Mouse (Mus musculus): ENCODE measurements at regions not wholly inside any gene's neighbourhood (a gene's known extent, or its start where the extent isn't known, plus 50 kb on each side); places are given as distances from the start of the nearest gene placed in this dataset.

DNA sequence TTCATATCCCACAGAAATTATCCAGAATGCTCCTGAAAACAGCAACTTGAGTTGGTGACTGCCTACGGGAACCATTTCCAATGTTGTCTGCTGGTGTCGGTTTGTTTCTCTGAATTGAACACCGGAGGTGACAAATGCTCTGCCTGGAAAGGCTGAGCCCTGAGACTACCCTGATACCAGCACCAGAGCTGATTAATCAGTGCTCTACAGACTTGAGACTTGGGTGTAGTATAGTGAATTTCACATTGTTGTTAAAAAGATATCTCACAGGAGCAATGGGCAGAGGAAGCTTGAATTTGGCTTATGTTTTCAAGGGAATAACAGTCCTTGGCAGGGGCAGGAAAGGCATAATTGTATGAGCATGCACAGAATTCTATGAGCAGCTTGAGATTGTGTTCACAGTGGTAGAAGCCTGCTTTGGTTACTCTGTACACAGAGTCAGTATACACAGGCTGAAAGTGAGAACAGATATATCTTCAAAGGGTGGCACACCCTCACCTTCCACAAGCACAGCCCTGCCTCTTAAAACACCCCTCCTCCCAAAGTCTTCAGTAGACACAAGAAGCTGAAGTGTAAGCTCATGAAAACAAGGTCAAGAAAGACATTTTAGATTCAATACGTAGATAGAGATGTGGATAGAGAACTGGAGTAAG lies 447.1 kb downstream of the Meis1 start:
- DNase-seq, result no peak

DNA sequence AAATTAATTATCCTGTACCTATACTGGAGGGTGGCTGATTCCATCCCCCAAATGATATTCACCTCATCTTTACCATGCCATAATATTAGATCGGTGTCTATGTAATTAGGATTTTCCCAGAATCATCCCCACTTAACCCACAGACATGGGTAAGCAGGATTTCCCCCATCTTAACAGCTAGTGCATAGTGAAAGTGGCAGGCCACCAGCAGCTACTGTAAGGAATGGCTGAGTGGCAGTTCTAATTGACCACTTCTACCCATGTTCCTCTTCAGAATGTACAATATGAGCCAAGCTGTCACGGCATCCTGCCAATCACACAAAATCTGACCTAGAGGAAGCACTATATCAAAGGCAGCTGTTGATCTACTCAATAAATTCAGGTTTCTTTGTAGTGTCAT lies 455.8 kb downstream of the Meis1 start:
- DNase-seq, result no peak

DNA sequence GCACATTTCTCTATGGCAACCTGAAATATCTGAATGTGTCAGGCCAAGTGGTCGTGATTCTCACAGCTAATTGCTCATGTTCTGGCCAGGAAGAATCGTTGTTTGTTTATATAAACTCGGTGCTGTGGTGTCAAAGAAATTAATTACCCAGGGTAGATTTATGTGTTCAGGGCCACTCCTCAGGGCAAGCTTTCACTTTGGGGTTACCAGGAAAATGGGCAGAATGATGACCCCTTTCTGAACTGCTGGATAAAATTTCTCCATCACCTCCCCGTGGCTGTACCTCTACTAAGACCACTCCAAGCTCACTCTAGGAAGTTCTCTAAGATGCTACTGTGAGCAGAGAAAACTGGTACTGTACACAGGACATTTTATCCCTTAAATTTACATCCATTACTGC lies 460.1 kb downstream of the Meis1 start:
- no peak for DNase-seq

- DNase-seq, result no peak
Observed at GRCm38 (mm10) chr11:18535592-18535857, 483.3 kb downstream of the Meis1 start.

DNA sequence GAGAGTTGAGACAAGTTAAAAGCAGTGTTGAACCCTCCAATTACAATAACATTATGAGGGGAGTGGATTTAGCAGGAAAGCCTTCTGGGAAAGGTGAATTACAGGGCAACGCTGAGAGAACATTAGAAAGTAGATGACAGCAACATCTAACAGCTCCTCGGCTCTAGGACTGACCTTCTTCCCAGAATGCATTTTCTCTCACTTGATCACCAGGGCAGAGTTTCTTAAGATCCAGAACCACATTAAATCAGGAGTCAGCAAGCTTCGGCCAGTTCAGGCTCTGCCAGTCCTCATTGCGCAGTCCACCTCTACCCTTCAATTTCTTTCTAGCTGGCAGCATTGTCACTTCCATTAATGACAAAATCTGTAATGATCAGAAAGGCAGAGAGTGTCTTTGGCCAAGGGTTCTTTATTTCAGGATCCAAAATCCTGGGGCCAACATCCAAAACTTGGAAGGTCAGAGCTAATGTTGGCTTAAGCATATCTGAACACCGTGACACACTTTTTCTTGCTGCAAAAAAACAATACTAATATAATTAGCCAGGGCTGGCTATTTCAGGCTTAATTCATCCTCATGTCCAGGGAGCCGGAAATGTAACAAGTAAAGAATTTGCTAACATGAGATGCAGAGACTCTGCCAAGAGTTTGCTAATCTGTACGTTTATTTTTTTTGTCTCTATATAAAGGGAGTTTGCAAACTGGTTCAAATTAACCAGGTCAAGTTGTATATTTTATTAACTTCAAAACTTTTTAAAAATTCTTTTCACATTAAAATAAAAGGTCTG lies 483.8 kb downstream of the Meis1 start:
- DNase-seq, result no peak

GRCm38 (mm10) chr11:18531264-18532110 lies 487.3 kb downstream of the Meis1 start:
- DNase-seq, result no peak

DNA sequence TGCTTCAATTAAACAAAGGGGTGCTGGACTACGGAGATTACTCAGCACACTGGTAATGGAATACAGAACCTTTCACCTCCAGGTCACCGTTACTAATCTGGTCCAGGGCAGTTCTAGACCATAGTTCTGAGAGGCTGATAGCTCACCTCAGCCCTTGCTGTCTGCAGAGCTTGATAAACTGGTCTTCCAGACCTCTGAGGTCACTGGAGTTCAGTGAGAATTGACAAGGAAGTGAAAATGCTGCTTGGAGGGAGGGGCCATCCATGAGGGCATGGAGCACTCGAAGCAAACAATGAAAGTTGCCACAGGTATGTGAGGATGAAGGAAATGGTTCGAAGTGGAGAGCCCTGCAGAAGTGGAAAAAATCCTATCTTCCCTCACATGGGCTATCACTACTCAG lies 490.2 kb downstream of the Meis1 start:
- DNase-seq, result no peak

GRCm38 (mm10) chr11:18495108-18495757 lies 523.6 kb downstream of the Meis1 start:
- no peak for DNase-seq

DNA sequence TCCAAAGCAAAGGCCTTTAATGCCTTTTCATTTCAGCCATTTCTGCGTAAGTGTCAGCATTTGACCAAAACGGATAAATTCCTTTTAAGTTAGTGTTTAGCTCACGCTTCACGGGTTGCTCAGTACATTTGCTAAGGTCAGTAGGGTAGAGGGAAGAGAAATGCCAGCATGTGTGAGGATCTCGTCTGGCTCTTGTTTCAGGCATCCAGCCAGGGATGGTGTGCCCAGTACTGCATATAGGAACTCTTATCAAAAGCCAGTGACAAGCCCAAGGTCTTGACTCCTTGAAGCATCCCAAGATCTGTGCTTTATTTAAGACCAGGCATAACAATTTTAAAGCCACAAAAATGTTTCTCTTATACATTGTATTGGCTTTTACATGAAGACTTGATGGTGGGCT lies 524.8 kb downstream of the Meis1 start:
- no peak for DNase-seq

GRCm38 (mm10) chr11:18493086-18493485 lies 525.7 kb downstream of the Meis1 start:
- no peak for DNase-seq

DNA sequence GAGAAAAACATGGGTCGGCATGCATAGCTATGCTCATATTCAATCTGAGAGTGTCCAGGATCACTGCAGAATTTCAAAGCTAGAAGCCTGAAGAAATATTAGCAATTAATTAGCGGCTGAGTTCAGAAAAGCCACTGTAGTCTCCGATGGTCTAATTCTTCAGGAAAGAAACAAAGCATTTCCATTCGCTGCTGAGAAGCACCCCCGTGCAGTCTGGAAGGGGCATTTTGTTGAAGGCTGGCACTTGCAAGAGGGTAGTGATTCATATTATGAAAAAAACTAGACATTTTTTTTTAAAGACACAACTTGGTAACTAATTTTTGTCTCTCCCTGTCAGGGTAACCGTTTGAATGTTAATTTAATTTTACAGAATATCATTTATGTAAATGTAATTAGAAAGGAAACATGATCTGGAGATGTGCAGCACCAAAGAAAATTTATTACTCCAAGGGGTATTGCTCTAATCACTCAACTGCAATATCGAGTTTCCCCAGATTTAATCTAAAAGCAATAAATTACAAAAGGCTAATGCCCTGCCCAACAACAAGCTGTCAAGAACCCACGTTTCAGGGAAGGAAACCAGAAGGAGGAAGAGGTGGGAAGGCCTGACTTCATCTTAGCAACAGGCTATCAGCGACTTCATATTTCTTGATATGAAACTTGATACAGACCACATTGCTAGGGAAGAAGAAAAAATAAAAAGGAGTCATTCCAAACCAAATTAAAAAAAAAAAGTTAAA lies 529.1 kb downstream of the Meis1 start:
- DNase-seq, result no peak

- no peak for DNase-seq
Observed at GRCm38 (mm10) chr11:18478841-18479240, 525.2 kb upstream of the Etaa1 start.

GRCm38 (mm10) chr11:18451271-18451670 lies 497.6 kb upstream of the Etaa1 start:
- no peak for DNase-seq

- DNase-seq, result no peak
Observed at GRCm38 (mm10) chr11:18448879-18449278, 495.2 kb upstream of the Etaa1 start.

DNA sequence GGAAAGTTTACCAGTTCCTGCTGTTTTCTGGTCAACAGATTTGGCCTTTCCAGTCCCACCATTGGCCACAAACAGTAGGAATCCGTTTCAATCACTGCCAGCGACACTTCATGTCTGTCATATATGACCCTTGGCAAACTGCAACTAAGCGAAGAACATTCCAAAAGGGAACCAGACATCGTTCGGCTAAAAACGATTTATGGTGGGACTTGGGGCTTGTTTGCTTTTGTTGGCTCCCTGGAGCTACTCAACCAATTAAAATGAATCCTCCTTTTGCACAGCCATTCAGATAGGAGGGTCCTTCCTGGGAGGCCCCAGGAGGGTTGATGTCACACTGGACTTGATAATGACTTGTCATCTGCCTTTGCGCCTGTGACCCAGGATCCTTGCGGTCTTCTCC lies 490.9 kb upstream of the Etaa1 start:
- no peak for DNase-seq

DNA sequence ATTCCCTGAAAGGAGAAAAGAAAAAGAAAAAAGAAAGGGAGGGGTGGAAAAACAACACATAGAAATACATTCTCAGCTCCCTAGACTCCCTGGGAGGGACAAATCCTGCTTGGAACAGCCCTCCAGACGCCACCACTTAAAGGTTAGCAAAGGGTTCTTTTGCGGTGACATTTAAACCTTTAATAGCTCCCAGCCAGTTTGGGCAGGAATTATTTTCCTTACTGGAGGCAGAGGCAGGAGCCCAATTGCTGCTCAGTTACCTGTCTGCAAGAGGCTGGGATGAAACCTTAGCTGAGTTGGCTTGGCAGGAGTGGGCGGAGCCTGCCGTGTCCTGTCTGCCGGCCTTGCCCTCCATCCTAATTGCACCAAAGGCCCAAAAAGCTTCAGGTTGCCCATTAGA lies 490.4 kb upstream of the Etaa1 start:
- DNase-seq, result no peak

DNA sequence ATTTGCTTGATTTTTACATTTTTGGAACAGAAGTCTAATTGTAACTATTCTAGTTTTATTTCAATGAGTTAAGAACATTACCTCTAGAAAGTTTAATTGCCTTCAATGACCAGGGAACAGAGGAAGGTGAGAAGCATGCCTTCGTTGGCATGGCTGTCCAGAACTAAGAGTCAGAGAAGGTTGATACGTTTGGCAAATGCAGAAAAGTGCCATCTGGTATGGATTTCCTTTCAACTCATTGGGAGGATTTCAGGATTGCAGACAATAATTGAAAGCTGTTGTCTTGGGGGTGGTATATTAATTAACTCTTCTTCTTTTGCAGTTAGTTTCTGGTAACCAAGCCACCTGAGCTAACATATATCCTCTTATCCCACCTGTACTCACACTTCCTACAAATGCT lies 489.5 kb upstream of the Etaa1 start:
- DNase-seq, result no peak

- DNase-seq, result no peak
Observed at GRCm38 (mm10) chr11:18437834-18438611, 484.3 kb upstream of the Etaa1 start.

DNA sequence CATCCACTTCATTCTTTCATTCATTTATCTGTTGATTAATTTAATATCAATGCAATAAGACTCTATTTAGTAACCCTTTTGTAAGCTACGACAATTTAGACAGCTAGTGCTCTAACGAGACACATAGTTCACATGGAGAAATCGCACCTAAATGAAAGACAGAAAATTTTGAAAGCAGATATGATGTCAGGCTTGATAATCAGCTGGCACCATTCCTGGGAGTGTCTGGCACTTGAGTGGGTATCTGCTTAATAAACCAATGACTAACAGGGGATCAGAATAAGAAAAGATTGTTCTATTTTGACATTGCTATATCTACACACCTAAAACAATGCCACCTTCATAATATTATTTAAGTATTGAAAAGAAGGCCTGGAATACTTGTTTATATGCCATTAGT lies 467.4 kb upstream of the Etaa1 start:
- no peak for DNase-seq

DNA sequence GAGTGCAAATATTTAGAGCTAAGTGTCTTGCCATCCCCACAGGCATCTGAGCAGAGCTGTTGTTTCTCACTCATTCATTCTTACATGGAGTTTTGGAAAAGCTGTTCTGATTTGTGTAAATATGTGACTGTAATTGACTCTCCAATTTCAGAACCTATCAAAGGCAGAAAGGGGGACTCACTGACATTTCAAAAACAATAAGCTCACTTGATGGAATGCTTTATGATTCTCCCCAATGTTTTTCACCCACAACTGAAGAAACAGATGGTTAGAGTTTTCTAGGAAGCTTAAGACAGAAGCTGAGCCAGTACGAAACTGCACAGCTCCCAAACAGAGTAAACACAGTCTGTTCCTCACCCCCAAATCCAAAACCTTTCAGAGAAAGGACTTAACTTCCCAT lies 460.1 kb upstream of the Etaa1 start:
- DNase-seq, result no peak

GRCm38 (mm10) chr11:18408071-18408752 lies 454.5 kb upstream of the Etaa1 start:
- no peak for DNase-seq
